Mouse (Mus musculus): ENCODE data around the gene Olfr458. TPM values are rescaled to one million over a fixed set of nuclear protein-coding genes. Genes with fewer than 3 reads are reported as not detected.
"Not testable (repeated sequence)": the region's sequence is repeated elsewhere in the genome, so short reads cannot be mapped to it uniquely, and the experiment has no call there.

The Olfr458 gene
- not detected in 2 replicates for polyA plus RNA-seq (2014; fragmentation: Nextera tagmentation; extraction: Ambion mirVana)

GRCm38 (mm10) chr6:42465096-42465495 lies at the start of gene Olfr458:
Gene Olfr458, minus strand, starts transcription at chr6:42465196.
- no peaks in the 10 kb centered on the region for H3K4me1 ChIP-seq (ENCODE audit: control insufficient read depth, insufficient read depth, low read length)
- H3K4me3 ChIP-seq (ENCODE audit: low read depth, low read length): no peak within 1 kb of the TSS
- no peak within 1 kb of the TSS for H3K4me2 ChIP-seq (ENCODE audit: low read depth)
- no peak within 1 kb of the TSS for H3K27ac ChIP-seq (ENCODE audit: low read depth, low read length)
- no peaks in the 10 kb centered on the region for H3K27me3 ChIP-seq (ENCODE audit: control insufficient read depth, insufficient read depth, low read length)
- no peak for DNase-seq (ENCODE audit: low spot score)
- no peak within 1 kb of the TSS for H3K9ac ChIP-seq (ENCODE audit: low read length)
- whole genome bisulfite sequencing: 82% methylated on average over 1 of the region's 1 CpGs
- no peaks in the 10 kb centered on the region for H3K9me3 ChIP-seq (ENCODE audit: control insufficient read depth, low read length)
- ATAC-seq (ENCODE audit: insufficient read depth, low FRiP score, low TSS enrichment): no peak
- H3K36me3 ChIP-seq (ENCODE audit: control insufficient read depth, insufficient read depth, low read length): no peaks in the 10 kb centered on the region

GRCm38 (mm10) chr6:42513461-42513860 lies 48.5 kb upstream of the Olfr458 start:
- no peak overlapping the region for H3K4me2 ChIP-seq (ENCODE audit: low read depth)
- H3K9me3 ChIP-seq (ENCODE audit: control insufficient read depth, low read length): no peaks in the 10 kb centered on the region
- no peaks in the 10 kb centered on the region for H3K27me3 ChIP-seq (ENCODE audit: control insufficient read depth, insufficient read depth, low read length)
- no peaks in the 10 kb centered on the region for H3K36me3 ChIP-seq (ENCODE audit: control insufficient read depth, insufficient read depth, low read length)
- H3K9ac ChIP-seq (ENCODE audit: low read length): no peak overlapping the region
- H3K4me3 ChIP-seq (ENCODE audit: low read depth, low read length): no peak overlapping the region
- no peak overlapping the region for H3K27ac ChIP-seq (ENCODE audit: low read depth, low read length)
- H3K4me1 ChIP-seq (ENCODE audit: control insufficient read depth, insufficient read depth, low read length): no peaks in the 10 kb centered on the region
- ATAC-seq (ENCODE audit: insufficient read depth, low FRiP score, low TSS enrichment): no peak
- WGBS: 82% methylated on average over 1 of the region's 1 CpGs
- no peak for DNase-seq (ENCODE audit: low spot score)

- no peaks in the 10 kb centered on the region for H3K4me1 ChIP-seq (ENCODE audit: control insufficient read depth, insufficient read depth, low read length)
- DNase-seq (ENCODE audit: low spot score): no peak
- H3K36me3 ChIP-seq (ENCODE audit: control insufficient read depth, insufficient read depth, low read length): no peaks in the 10 kb centered on the region
- no peaks in the 10 kb centered on the region for H3K9me3 ChIP-seq (ENCODE audit: control insufficient read depth, low read length)
- no peak overlapping the region for H3K4me2 ChIP-seq (ENCODE audit: low read depth)
- H3K9ac ChIP-seq (ENCODE audit: low read length): no peak overlapping the region
- no peak overlapping the region for H3K27ac ChIP-seq (ENCODE audit: low read depth, low read length)
- H3K4me3 ChIP-seq (ENCODE audit: low read depth, low read length): no peak overlapping the region
- no peak for ATAC-seq (ENCODE audit: insufficient read depth, low FRiP score, low TSS enrichment)
- H3K27me3 ChIP-seq (ENCODE audit: control insufficient read depth, insufficient read depth, low read length): no peaks in the 10 kb centered on the region
Measured at GRCm38 (mm10) chr6:42509311-42509710, 44.3 kb upstream of the Olfr458 start.

- no peak for ATAC-seq (ENCODE audit: insufficient read depth, low FRiP score, low TSS enrichment)
Measured at GRCm38 (mm10) chr6:42503478-42503877, 38.5 kb upstream of the Olfr458 start.

GRCm38 (mm10) chr6:42489731-42490130 lies 24.7 kb upstream of the Olfr458 start:
- Histone ChIP-seq H3K36me3 (ENCODE audit: control insufficient read depth, insufficient read depth, low read length) (no peaks in the 10 kb centered on the region), H3K9me3 (ENCODE audit: control insufficient read depth, low read length) (no peaks in the 10 kb centered on the region), H3K9ac (ENCODE audit: low read length) (no peak overlapping the region), H3K4me1 (ENCODE audit: control insufficient read depth, insufficient read depth, low read length) (no peaks in the 10 kb centered on the region), H3K4me2 (ENCODE audit: low read depth) (no peak overlapping the region), H3K27me3 (ENCODE audit: control insufficient read depth, insufficient read depth, low read length) (no peaks in the 10 kb centered on the region), H3K4me3 (ENCODE audit: low read depth, low read length) (no peak overlapping the region), H3K27ac (ENCODE audit: low read depth, low read length) (no peak overlapping the region)
- no peak for DNase-seq (ENCODE audit: low spot score)
- no peak for ATAC-seq (ENCODE audit: insufficient read depth, low FRiP score, low TSS enrichment)
- WGBS: 84% methylated on average over 1 of the region's 1 CpGs

More at GRCm38 (mm10) chr6:42503478-42503877, 38.5 kb upstream of the Olfr458 start:
- DNase-seq (ENCODE audit: low spot score): no peak
- Histone ChIP-seq H3K27me3 (ENCODE audit: control insufficient read depth, insufficient read depth, low read length) (no peaks in the 10 kb centered on the region), H3K27ac (ENCODE audit: low read depth, low read length) (no peak overlapping the region), H3K36me3 (ENCODE audit: control insufficient read depth, insufficient read depth, low read length) (no peaks in the 10 kb centered on the region), H3K4me2 (ENCODE audit: low read depth) (no peak overlapping the region), H3K9me3 (ENCODE audit: control insufficient read depth, low read length) (no peaks in the 10 kb centered on the region), H3K9ac (ENCODE audit: low read length) (no peak overlapping the region), H3K4me1 (ENCODE audit: control insufficient read depth, insufficient read depth, low read length) (no peaks in the 10 kb centered on the region), H3K4me3 (ENCODE audit: low read depth, low read length) (no peak overlapping the region)
- 91% methylated on average over 2 of the region's 2 CpGs for WGBS

GRCm38 (mm10) chr6:42487114-42487513 lies 22.1 kb upstream of the Olfr458 start, which contains the start of gene Olfr456:
Gene Olfr456, minus strand, starts transcription at chr6:42487214.
- Histone ChIP-seq H3K4me1 (ENCODE audit: control insufficient read depth, insufficient read depth, low read length) (no peaks in the 10 kb centered on the region), H3K9me3 (ENCODE audit: control insufficient read depth, low read length) (no peaks in the 10 kb centered on the region), H3K9ac (ENCODE audit: low read length) (no peak within 1 kb of the TSS), H3K4me3 (ENCODE audit: low read depth, low read length) (no peak within 1 kb of the TSS), H3K27me3 (ENCODE audit: control insufficient read depth, insufficient read depth, low read length) (no peaks in the 10 kb centered on the region), H3K36me3 (ENCODE audit: control insufficient read depth, insufficient read depth, low read length) (no peaks in the 10 kb centered on the region), H3K4me2 (ENCODE audit: low read depth) (no peak within 1 kb of the TSS), H3K27ac (ENCODE audit: low read depth, low read length) (no peak within 1 kb of the TSS)
- no peak for ATAC-seq (ENCODE audit: insufficient read depth, low FRiP score, low TSS enrichment)
- no peak for DNase-seq (ENCODE audit: low spot score)
- WGBS: 86% methylated on average over 1 of the region's 1 CpGs

- no peak for DNase-seq (ENCODE audit: low spot score)
- no peak overlapping the region for H3K4me2 ChIP-seq (ENCODE audit: low read depth)
- no peak overlapping the region for H3K9ac ChIP-seq (ENCODE audit: low read length)
- no peaks in the 10 kb centered on the region for H3K4me1 ChIP-seq (ENCODE audit: control insufficient read depth, insufficient read depth, low read length)
- no peak overlapping the region for H3K4me3 ChIP-seq (ENCODE audit: low read depth, low read length)
- no peak for ATAC-seq (ENCODE audit: insufficient read depth, low FRiP score, low TSS enrichment)
- H3K27me3 ChIP-seq (ENCODE audit: control insufficient read depth, insufficient read depth, low read length): no peaks in the 10 kb centered on the region
- no peaks in the 10 kb centered on the region for H3K9me3 ChIP-seq (ENCODE audit: control insufficient read depth, low read length)
- no peak overlapping the region for H3K27ac ChIP-seq (ENCODE audit: low read depth, low read length)
- H3K36me3 ChIP-seq (ENCODE audit: control insufficient read depth, insufficient read depth, low read length): no peaks in the 10 kb centered on the region
Measured at GRCm38 (mm10) chr6:42484633-42485032, 19.6 kb upstream of the Olfr458 start.

- H3K27me3 ChIP-seq (ENCODE audit: control insufficient read depth, insufficient read depth, low read length): no peaks in the 10 kb centered on the region
- no peak within 1 kb of the TSS for H3K4me2 ChIP-seq (ENCODE audit: low read depth)
- H3K27ac ChIP-seq (ENCODE audit: low read depth, low read length): no peak within 1 kb of the TSS
- no peaks in the 10 kb centered on the region for H3K4me1 ChIP-seq (ENCODE audit: control insufficient read depth, insufficient read depth, low read length)
- H3K36me3 ChIP-seq (ENCODE audit: control insufficient read depth, insufficient read depth, low read length): no peaks in the 10 kb centered on the region
- DNase-seq (ENCODE audit: low spot score) (no peak), ATAC-seq (ENCODE audit: insufficient read depth, low FRiP score, low TSS enrichment) (no peak)
- H3K4me3 ChIP-seq (ENCODE audit: low read depth, low read length): no peak within 1 kb of the TSS
- H3K9me3 ChIP-seq (ENCODE audit: control insufficient read depth, low read length): no peaks in the 10 kb centered on the region
- 79% methylated on average over 1 of the region's 1 CpGs for WGBS
- H3K9ac ChIP-seq (ENCODE audit: low read length): no peak within 1 kb of the TSS
Measured at GRCm38 (mm10) chr6:42476235-42476634, 11.2 kb upstream of the Olfr458 start, which contains the start of gene Olfr457. Gene Olfr457, minus strand, starts transcription at chr6:42476335.

- not testable (repeated sequence) for H3K4me1 ChIP-seq (ENCODE audit: control insufficient read depth, insufficient read depth, low read length); H3K9ac ChIP-seq (ENCODE audit: low read length); H3K4me2 ChIP-seq (ENCODE audit: low read depth); DNase-seq (ENCODE audit: low spot score); ATAC-seq (ENCODE audit: insufficient read depth, low FRiP score, low TSS enrichment); H3K9me3 ChIP-seq (ENCODE audit: control insufficient read depth, low read length); H3K27ac ChIP-seq (ENCODE audit: low read depth, low read length); H3K36me3 ChIP-seq (ENCODE audit: control insufficient read depth, insufficient read depth, low read length); H3K4me3 ChIP-seq (ENCODE audit: low read depth, low read length); H3K27me3 ChIP-seq (ENCODE audit: control insufficient read depth, insufficient read depth, low read length)
- 92% methylated on average over 4 of the region's 4 CpGs for WGBS
Measured at GRCm38 (mm10) chr6:42471298-42471697, 6.3 kb upstream of the Olfr458 start.

Data from neural tube, embryonic 11.5 days (tissue).